Mouse (Mus musculus) bone marrow, adult 2 months (tissue): ENCODE results near the gene Stx6.

Source experiments
- CTCF ChIP-seq: fragments of 200-500 bp; IDR thresholded peaks from 2 replicates; pipeline ENCODE4 v1.5.1; 2011; ENCODE audit warnings: low read length, control low read depth; ENCODE audit not compliant: control insufficient read depth, insufficient read depth
- POLR2A ChIP-seq: fragments of 200-500 bp; IDR thresholded peaks from 2 replicates; pipeline ENCODE4 v1.6.1; 2011; ENCODE audit warnings: low read depth, mild to moderate bottlenecking, control low read depth, low read length, borderline replicate concordance; ENCODE audit not compliant: control insufficient read depth

DNA sequence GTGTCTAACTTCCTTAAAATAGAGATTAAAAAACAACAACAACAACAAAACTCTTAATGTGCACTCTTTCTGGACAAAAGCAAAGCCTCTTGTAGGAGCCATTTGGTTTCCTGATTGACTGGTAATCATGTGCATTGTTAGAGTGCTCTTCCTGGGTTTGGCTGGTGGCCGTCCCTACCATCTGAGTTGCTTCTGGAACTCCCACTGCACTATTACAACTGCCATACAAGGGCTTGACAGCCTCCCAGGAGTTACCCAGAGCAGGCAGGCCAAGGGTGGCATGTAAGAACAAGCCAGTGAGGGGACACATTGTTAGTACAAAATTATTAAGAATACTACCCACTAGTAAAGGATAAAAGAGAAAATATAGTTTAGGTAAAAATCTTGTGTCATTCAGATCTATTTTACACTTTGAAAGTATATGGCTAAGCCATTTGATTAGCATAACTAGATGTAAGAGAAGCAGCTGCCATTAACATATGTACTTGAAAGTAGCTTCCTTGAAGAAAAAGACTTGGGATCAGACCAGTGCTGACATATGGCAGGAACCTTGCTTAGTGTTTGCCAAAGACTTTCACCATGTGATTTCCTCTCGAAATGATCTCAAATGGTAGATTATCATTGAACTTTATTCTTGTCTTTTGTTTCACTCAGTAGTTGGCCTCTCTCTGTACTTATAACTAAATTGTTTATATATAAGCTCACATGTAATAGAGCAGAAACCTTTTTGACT is 19.8 kb downstream of the Stx6 start:
- TF ChIP-seq CTCF (no peak), POLR2A (no peak)
